Mouse (Mus musculus) olfactory bulb, adult 2 months (tissue): ENCODE results near the gene Myo9b.

Experiments used
- CTCF ChIP-seq: fragments of 200-500 bp; IDR thresholded peaks from 2 replicates; pipeline ENCODE4 v1.5.1; 2012; ENCODE audit warnings: low read depth, mild to moderate bottlenecking, low read length, moderate library complexity; ENCODE audit not compliant: insufficient read depth
- POLR2A ChIP-seq: fragments of 200-500 bp; IDR thresholded peaks from 2 replicates; pipeline ENCODE4 v1.6.1; 2012; ENCODE audit warnings: mild to moderate bottlenecking, low read depth, low read length, moderate library complexity; ENCODE audit not compliant: insufficient read depth

DNA sequence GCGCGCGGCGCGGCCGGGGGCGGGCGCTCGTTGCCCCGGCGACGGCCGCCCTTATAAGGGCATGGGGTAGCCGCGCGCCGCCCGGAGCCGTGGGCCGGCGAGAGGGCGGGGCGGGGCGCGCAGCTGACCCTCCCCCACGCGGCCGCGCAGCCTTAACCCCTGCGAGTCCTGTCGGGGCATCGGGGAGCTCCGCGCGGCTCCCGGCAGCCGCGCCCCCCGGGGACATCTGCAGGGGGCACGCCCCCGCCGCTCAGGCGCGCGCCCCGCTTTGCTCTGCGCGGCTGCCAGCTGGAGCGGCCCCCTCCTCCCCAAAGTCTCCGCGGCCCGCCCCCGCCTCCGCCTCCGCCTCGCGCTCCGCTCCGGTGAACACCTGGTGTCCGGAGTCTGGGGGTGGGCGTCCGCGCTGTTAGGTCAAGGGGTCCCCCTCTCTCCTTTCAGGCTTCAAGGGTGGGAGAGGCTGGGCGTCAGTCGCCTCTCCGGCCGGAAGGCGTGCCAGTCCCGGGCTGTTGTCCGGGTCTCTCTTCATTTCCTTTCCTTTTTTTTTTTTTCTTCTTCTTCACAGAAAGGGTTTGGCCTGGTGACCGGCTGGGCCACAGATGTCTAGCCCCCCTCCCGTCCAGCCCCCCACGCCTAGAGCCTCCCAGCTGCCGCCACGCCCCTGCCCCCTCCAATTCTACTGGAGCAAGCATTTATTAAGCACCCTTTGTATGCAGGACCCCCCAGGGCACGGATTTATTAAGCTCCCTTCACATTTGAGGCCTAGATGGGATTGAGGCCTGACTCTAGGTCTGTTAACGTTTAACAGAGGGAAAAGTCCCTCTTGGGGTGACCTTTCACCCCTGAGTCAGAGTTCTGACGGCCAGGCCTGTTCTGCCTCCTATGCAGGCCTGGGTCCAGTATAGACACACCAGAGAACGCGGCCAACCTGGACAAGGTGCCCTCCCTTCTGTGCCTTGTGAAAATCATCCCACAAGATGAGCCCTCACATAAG, 109.8 kb downstream of the Myo9b start:
- TF ChIP-seq CTCF (no peak), POLR2A (no peak)
